In the genomic region with DNA sequence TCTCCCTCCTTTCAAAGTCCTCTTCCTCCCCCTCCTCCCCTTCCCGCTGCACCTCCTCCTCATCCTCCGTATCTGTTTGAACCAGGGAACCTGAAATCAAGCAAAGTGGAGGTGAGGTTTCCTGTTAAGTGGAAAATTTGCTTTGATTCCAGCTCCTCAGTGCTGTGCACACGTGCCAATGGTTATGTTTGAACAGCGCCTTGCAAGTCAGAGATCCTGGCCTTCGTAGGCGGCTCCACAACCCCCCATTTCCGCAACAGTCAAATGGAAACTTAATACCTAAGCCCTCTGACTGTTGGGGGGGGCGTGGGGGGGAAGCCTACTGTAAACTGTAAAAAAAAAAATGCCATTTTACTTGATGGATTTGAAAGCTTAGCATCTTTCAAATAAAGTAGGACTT, we compare ENCODE assay signal across 18 mouse cellular contexts. TPM values are rescaled to one million over a fixed set of nuclear protein-coding genes. Genes with fewer than 3 reads are reported as not detected.
DNase-seq lines count a peak whose midpoint lies in the region; ATAC-seq and TF ChIP-seq lines count a peak whose summit lies in the region.
"Had no signal": no experiment of that assay in that cellular context is flagged by ENCODE, and none has a peak within 500 bp of the region (broad histone marks: within the 10 kb centered on the region; RNA-seq: fewer than 3 reads in every experiment).

No protein-coding gene starts in this region.

- H3K27ac ChIP-seq in heart, embryonic 12.5 days (ENCODE audit: poor library complexity, severe bottlenecking): no peak overlapping the region
- H3K27ac ChIP-seq in liver, embryonic 15.5 days (replicated peaks): peak overlapping the region; percentile 19; the same call in 1 of the 2 replicates
- no peak overlapping the region for H3K27ac ChIP-seq in stomach, postnatal 0 days (replicated peaks)
- H3K27ac ChIP-seq: embryonic facial prominence, embryonic 15.5 days; hindbrain, embryonic 13.5 days; layer of hippocampus, adult 2 months; neural tube, embryonic 13.5 days had no signal

- intact Hi-C loops in heart, postnatal 10 days (cut with DNase I): no loop called here

- no peak overlapping the region for H3K9ac ChIP-seq in heart, embryonic 12.5 days
- H3K9ac ChIP-seq in liver, embryonic 15.5 days: no peak overlapping the region
- H3K9ac ChIP-seq in stomach, postnatal 0 days (ENCODE audit: low read length): no peak overlapping the region
- H3K9ac ChIP-seq: embryonic facial prominence, embryonic 15.5 days; hindbrain, embryonic 13.5 days; neural tube, embryonic 13.5 days had no signal

- peaks cover 14% of the 10 kb centered on the region for H3K4me1 ChIP-seq in heart, embryonic 12.5 days (replicated peaks)
- H3K4me1 ChIP-seq in liver, embryonic 15.5 days (replicated peaks): 0 out of 2 replicates have a peak, but pooled peaks cover 5% of the 10 kb centered on the region
- H3K4me1 ChIP-seq in stomach, postnatal 0 days (replicated peaks; ENCODE audit: control insufficient read depth, insufficient read depth): no peaks in the 10 kb centered on the region

- 0 out of 2 replicates have a peak, but pooled peaks cover 8% of the 10 kb centered on the region for H3K36me3 ChIP-seq in heart, embryonic 12.5 days
- no peaks in the 10 kb centered on the region for H3K36me3 ChIP-seq in liver, embryonic 15.5 days (replicated peaks)
- no peaks in the 10 kb centered on the region for H3K36me3 ChIP-seq in stomach, postnatal 0 days (ENCODE audit: control insufficient read depth, insufficient read depth, low read length)
- H3K36me3 ChIP-seq: embryonic facial prominence, embryonic 15.5 days; hindbrain, embryonic 13.5 days; neural tube, embryonic 13.5 days had no signal

- no peaks in the 10 kb centered on the region for H3K27me3 ChIP-seq in heart, embryonic 12.5 days (replicated peaks)
- no peaks in the 10 kb centered on the region for H3K27me3 ChIP-seq in liver, embryonic 15.5 days
- H3K27me3 ChIP-seq in stomach, postnatal 0 days (ENCODE audit: control insufficient read depth, insufficient read depth, low read length): no peaks in the 10 kb centered on the region
- H3K27me3 ChIP-seq: embryonic facial prominence, embryonic 15.5 days had no signal

- TF ChIP-seq EP300 in stomach, postnatal 0 days (optimal IDR thresholded peaks at IDR 0.05): no peak

- DNase-seq in heart, postnatal 10 days: no peak
- no peak for DNase-seq in liver
- peak; percentile 41 for DNase-seq in stomach, postnatal 0 days (ENCODE audit: low spot score)
- no peak for DNase-seq in adrenal gland, postnatal 36 days
- DNase-seq in cerebellum, adult 8-10 months: no peak
- DNase-seq: cerebellum, adult 11-12 months; gastrocnemius, postnatal 25 days; kidney, adult 2 months; thymus, postnatal 14 days had no signal

- TF ChIP-seq CTCF in stomach, postnatal 0 days (IDR thresholded peaks at IDR 0.05; ENCODE audit: low read depth): no peak

- no peak overlapping the region for H3K4me3 ChIP-seq in heart, embryonic 12.5 days
- H3K4me3 ChIP-seq in liver, embryonic 15.5 days (replicated peaks): no peak overlapping the region
- H3K4me3 ChIP-seq in stomach, postnatal 0 days (ENCODE audit: low read depth, low read length): no peak overlapping the region
- H3K4me3 ChIP-seq: embryonic facial prominence, embryonic 15.5 days; hindbrain, embryonic 13.5 days; layer of hippocampus, adult 2 months; neural tube, embryonic 13.5 days had no signal

- peak; percentile 33; the same call in 1 of the 2 replicates for ATAC-seq in heart, embryonic 12.5 days (ENCODE audit: insufficient number of reproducible peaks, low FRiP score)
- 0 out of 2 replicates have a peak, but pooled peaks have one; percentile 28 for ATAC-seq in liver, embryonic 15.5 days (ENCODE audit: insufficient read depth)
- peak; percentile 32 for ATAC-seq in inflammation-experienced regulatory T-cells, adult 6 months
- peak; percentile 49; the same call in 1 of the 2 replicates for ATAC-seq in stomach, postnatal 0 days (ENCODE audit: low FRiP score, low TSS enrichment)

- H3K9me3 ChIP-seq in heart, embryonic 12.5 days (replicated peaks): peaks cover 3% of the 10 kb centered on the region; the same call in 1 of the 2 replicates
- H3K9me3 ChIP-seq in liver, embryonic 15.5 days (replicated peaks): no peaks in the 10 kb centered on the region
- H3K9me3 ChIP-seq in stomach, postnatal 0 days (ENCODE audit: control insufficient read depth, low read length): no peaks in the 10 kb centered on the region
- H3K9me3 ChIP-seq: embryonic facial prominence, embryonic 15.5 days; neural tube, embryonic 13.5 days had no signal

- 50% methylated on average over 8 of the region's 8 CpGs for WGBS in heart, embryonic 12.5 days
- 37% methylated on average over 8 of the region's 8 CpGs for WGBS in liver, embryonic 15.5 days (ENCODE audit: insufficient replicate concordance)
- WGBS in stomach, postnatal 0 days: 33% methylated on average over 8 of the region's 8 CpGs

- 0 out of 2 replicates have a peak overlapping the region, but pooled peaks have one; percentile 16 for H3K4me2 ChIP-seq in heart, embryonic 12.5 days
- no peak overlapping the region for H3K4me2 ChIP-seq in liver, embryonic 15.5 days
- no peak overlapping the region for H3K4me2 ChIP-seq in stomach, postnatal 0 days (replicated peaks; ENCODE audit: low read depth)
- H3K4me2 ChIP-seq: embryonic facial prominence, embryonic 15.5 days; heart, embryonic 11.5 days; hindbrain, embryonic 13.5 days; neural tube, embryonic 13.5 days had no signal

RNA-seq across cellular contexts. Expression of gene Kitl, which starts 10.2 kb away (rescaled TPM):
- 17.8 and 19.4 TPM in 2 replicates for polyA plus RNA-seq in heart, embryonic 12.5 days (2016; fragmentation: Nextera tagmentation; extraction: Ambion mirVana)
- total RNA-seq in heart, postnatal 10 days (2021): 100 to 1,000 TPM; 123 to 129 TPM
- polyA plus RNA-seq in liver, embryonic 15.5 days (2015; fragmentation: Nextera tagmentation; extraction: Ambion mirVana): 6.2 and 7.2 TPM in 2 replicates
- polyA plus RNA-seq in inflammation-experienced regulatory T-cells, adult 6 months (2017; shearing (Covaris generic)): under 1 TPM in 1 of 3 experiments, not detected in 2; 0.49 TPM
- polyA plus RNA-seq in stomach, postnatal 0 days (2015; fragmentation: Nextera tagmentation; extraction: Ambion mirVana): 13.9 and 20.6 TPM in 2 replicates
- 10 to 100 TPM; 26.4 to 27.1 TPM for total RNA-seq in adrenal gland, postnatal 36 days (2021)
- total RNA-seq: megakaryocyte-erythroid progenitor cell, adult 5-6 weeks had no signal
